Mouse (Mus musculus): Measurements from ENCODE around the gene Triobp. TPM values are rescaled to one million over a fixed set of nuclear protein-coding genes. Genes with fewer than 3 reads are reported as not detected.

The Triobp gene
- polyA plus RNA-seq, 1 experiment from 2014 or later, result 60.1 TPM

- H3K27ac ChIP-seq (ENCODE audit: low read depth, low read length), result no peak overlapping the region
- no peaks in the 10 kb centered on the region for H3K9me3 ChIP-seq (ENCODE audit: control insufficient read depth, low read length)
- H3K9ac ChIP-seq (ENCODE audit: low read length), result no peak overlapping the region
- H3K4me2 ChIP-seq (ENCODE audit: low read depth, low read length, severe bottlenecking), result no peak overlapping the region
- no peak overlapping the region for H3K4me3 ChIP-seq (ENCODE audit: low read depth, low read length)
- no peaks in the 10 kb centered on the region for H3K27me3 ChIP-seq (ENCODE audit: control insufficient read depth, insufficient read depth, low read length)
- DNase-seq (ENCODE audit: low spot score) (no peak), ATAC-seq (replicated peaks; ENCODE audit: low FRiP score) (no peak)
- H3K4me1 ChIP-seq (replicated peaks; ENCODE audit: control insufficient read depth, insufficient read depth, low read length), result no peaks in the 10 kb centered on the region
- WGBS, result 88% methylated on average over 7 of the region's 7 CpGs
- H3K36me3 ChIP-seq (ENCODE audit: control insufficient read depth, insufficient read depth, low read length), result peaks cover 12% of the 10 kb centered on the region
Observed at GRCm38 (mm10) chr15:78992235-78992634, 44.7 kb downstream of the Triobp start.

DNA sequence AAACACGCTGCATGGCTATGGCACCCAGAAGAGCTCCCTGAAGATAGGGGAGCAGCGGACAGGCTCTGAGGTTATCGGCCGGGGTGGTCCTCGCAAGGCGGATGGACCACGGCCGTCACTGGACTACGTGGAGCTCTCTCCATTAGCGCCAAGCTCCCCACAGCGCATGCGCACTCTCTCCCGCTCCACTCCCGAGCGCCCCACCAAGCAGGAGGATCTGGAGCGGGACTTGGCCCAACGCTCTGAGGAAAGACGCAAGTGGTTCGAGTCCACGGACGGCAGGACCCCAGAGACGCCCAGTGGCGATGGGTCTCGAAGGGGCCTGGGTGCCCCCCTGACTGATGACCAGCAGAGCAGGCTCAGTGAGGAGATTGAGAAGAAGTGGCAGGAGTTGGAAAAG, 45.4 kb downstream of the Triobp start:
- ATAC-seq (replicated peaks; ENCODE audit: low FRiP score), result no peak
- Histone ChIP-seq H3K36me3 (ENCODE audit: control insufficient read depth, insufficient read depth, low read length) (peaks cover 12% of the 10 kb centered on the region), H3K27me3 (ENCODE audit: control insufficient read depth, insufficient read depth, low read length) (no peaks in the 10 kb centered on the region), H3K4me3 (ENCODE audit: low read depth, low read length) (no peak overlapping the region), H3K9me3 (ENCODE audit: control insufficient read depth, low read length) (no peaks in the 10 kb centered on the region), H3K9ac (ENCODE audit: low read length) (no peak overlapping the region), H3K4me1 (replicated peaks; ENCODE audit: control insufficient read depth, insufficient read depth, low read length) (no peaks in the 10 kb centered on the region), H3K4me2 (ENCODE audit: low read depth, low read length, severe bottlenecking) (no peak overlapping the region), H3K27ac (ENCODE audit: low read depth, low read length) (no peak overlapping the region)
- no peak for DNase-seq (ENCODE audit: low spot score)
- 95% methylated on average over 24 of the region's 24 CpGs for WGBS

DNA sequence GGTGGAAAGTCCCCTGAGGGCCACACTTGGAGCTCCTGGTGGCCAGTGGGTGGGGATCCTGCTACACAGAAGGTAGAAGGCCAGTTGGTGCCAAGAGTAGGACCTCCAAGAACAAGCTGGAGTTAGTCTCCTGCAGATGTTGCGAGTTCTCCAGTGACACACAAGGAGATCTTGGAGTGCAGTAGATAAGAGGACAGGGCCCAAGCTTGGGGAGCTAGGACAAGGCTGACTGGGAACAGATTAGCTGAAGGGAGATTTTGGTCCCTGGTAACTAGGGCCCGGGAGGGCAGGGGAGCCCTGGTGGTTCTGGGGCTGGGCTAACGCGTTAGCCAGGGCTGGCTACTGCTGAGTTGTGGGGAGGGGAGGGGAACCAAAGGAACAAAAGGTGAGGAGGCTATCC, 48.4 kb downstream of the Triobp start:
- no peak for ATAC-seq (replicated peaks; ENCODE audit: low FRiP score)
- Histone ChIP-seq H3K27ac (ENCODE audit: low read depth, low read length) (no peak overlapping the region), H3K9ac (ENCODE audit: low read length) (no peak overlapping the region), H3K9me3 (ENCODE audit: control insufficient read depth, low read length) (no peaks in the 10 kb centered on the region), H3K27me3 (ENCODE audit: control insufficient read depth, insufficient read depth, low read length) (no peaks in the 10 kb centered on the region), H3K4me2 (ENCODE audit: low read depth, low read length, severe bottlenecking) (no peak overlapping the region), H3K4me3 (ENCODE audit: low read depth, low read length) (no peak overlapping the region), H3K36me3 (ENCODE audit: control insufficient read depth, insufficient read depth, low read length) (peaks cover 9% of the 10 kb centered on the region), H3K4me1 (replicated peaks; ENCODE audit: control insufficient read depth, insufficient read depth, low read length) (no peaks in the 10 kb centered on the region)
- 94% methylated on average over 4 of the region's 4 CpGs for WGBS
- DNase-seq (ENCODE audit: low spot score), result no peak

- no peak for DNase-seq (ENCODE audit: low spot score)
- Histone ChIP-seq H3K9ac (ENCODE audit: low read length) (no peak overlapping the region), H3K4me2 (ENCODE audit: low read depth, low read length, severe bottlenecking) (no peak overlapping the region), H3K27ac (ENCODE audit: low read depth, low read length) (no peak overlapping the region), H3K4me3 (ENCODE audit: low read depth, low read length) (no peak overlapping the region), H3K27me3 (ENCODE audit: control insufficient read depth, insufficient read depth, low read length) (no peaks in the 10 kb centered on the region), H3K9me3 (ENCODE audit: control insufficient read depth, low read length) (no peaks in the 10 kb centered on the region), H3K4me1 (replicated peaks; ENCODE audit: control insufficient read depth, insufficient read depth, low read length) (no peaks in the 10 kb centered on the region), H3K36me3 (ENCODE audit: control insufficient read depth, insufficient read depth, low read length) (peaks cover 9% of the 10 kb centered on the region)
- WGBS, result 86% methylated on average over 3 of the region's 3 CpGs
- ATAC-seq (replicated peaks; ENCODE audit: low FRiP score), result no peak
Observed at GRCm38 (mm10) chr15:78996663-78997062, 49.1 kb downstream of the Triobp start.

GRCm38 (mm10) chr15:78998348-78998747, 50.8 kb downstream of the Triobp start:
- Histone ChIP-seq H3K27ac (ENCODE audit: low read depth, low read length) (no peak overlapping the region), H3K4me1 (replicated peaks; ENCODE audit: control insufficient read depth, insufficient read depth, low read length) (no peaks in the 10 kb centered on the region), H3K36me3 (ENCODE audit: control insufficient read depth, insufficient read depth, low read length) (peaks cover 4% of the 10 kb centered on the region; the same call in 1 of the 2 replicates), H3K9me3 (ENCODE audit: control insufficient read depth, low read length) (no peaks in the 10 kb centered on the region), H3K4me2 (ENCODE audit: low read depth, low read length, severe bottlenecking) (no peak overlapping the region), H3K4me3 (ENCODE audit: low read depth, low read length) (no peak overlapping the region), H3K27me3 (ENCODE audit: control insufficient read depth, insufficient read depth, low read length) (no peaks in the 10 kb centered on the region), H3K9ac (ENCODE audit: low read length) (no peak overlapping the region)
- 74% methylated on average over 8 of the region's 8 CpGs for WGBS
- ATAC-seq (replicated peaks; ENCODE audit: low FRiP score) (no peak), DNase-seq (ENCODE audit: low spot score) (no peak)

DNA sequence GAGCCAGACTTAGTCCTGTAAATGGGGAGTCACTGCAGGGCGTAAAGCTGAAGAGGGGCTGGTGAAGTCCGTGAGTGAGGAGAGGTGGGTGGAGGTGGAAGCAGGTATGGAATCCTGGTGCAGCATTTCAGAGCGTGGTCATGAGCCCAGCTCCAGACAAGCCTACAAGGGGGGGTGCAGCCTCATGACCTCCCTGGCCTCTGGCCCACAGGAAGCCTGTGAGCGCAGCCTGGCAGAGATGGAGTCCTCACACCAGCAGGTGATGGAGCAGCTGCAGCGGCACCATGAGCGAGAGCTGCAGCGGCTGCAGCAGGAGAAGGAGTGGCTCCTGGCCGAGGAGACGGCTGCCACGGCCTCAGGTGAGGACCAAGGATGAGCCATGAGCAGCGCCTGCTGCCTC, 52.1 kb downstream of the Triobp start:
- DNase-seq (ENCODE audit: low spot score) (no peak), ATAC-seq (replicated peaks; ENCODE audit: low FRiP score) (no peak)
- H3K27ac ChIP-seq (ENCODE audit: low read depth, low read length), result no peak overlapping the region
- no peaks in the 10 kb centered on the region for H3K9me3 ChIP-seq (ENCODE audit: control insufficient read depth, low read length)
- H3K4me2 ChIP-seq (ENCODE audit: low read depth, low read length, severe bottlenecking), result no peak overlapping the region
- H3K36me3 ChIP-seq (ENCODE audit: control insufficient read depth, insufficient read depth, low read length), result peaks cover 6% of the 10 kb centered on the region; the same call in 1 of the 2 replicates
- WGBS, result 89% methylated on average over 11 of the region's 11 CpGs
- H3K4me3 ChIP-seq (ENCODE audit: low read depth, low read length), result no peak overlapping the region
- no peak overlapping the region for H3K9ac ChIP-seq (ENCODE audit: low read length)
- no peaks in the 10 kb centered on the region for H3K4me1 ChIP-seq (replicated peaks; ENCODE audit: control insufficient read depth, insufficient read depth, low read length)
- no peaks in the 10 kb centered on the region for H3K27me3 ChIP-seq (ENCODE audit: control insufficient read depth, insufficient read depth, low read length)

DNA sequence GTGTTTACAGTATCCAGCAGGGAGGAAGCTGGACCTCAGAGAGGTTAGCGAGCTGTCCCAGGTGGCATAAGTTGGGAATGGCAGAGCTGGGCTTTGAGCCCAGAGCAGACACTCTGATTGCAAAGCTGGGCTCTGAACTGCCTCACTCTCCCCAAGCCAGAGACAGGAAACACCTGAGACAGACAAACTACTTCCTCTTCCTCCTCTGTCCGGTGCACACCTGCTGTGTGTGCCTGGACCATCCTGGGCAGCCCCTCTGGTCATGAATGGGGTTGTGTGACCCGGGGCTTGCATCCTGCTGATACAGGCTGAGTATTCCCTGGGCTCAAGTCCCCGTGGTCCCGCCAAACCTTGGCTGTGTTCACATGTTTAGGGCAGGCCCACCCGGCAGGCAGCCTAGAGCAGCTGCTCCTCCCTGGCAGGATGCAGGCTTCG, 52.9 kb downstream of the Triobp start:
- H3K27me3 ChIP-seq (ENCODE audit: control insufficient read depth, insufficient read depth, low read length), result no peaks in the 10 kb centered on the region
- no peak overlapping the region for H3K27ac ChIP-seq (ENCODE audit: low read depth, low read length)
- DNase-seq (ENCODE audit: low spot score), result no peak
- no peaks in the 10 kb centered on the region for H3K4me1 ChIP-seq (replicated peaks; ENCODE audit: control insufficient read depth, insufficient read depth, low read length)
- peaks cover 10% of the 10 kb centered on the region; the same call in 1 of the 2 replicates for H3K36me3 ChIP-seq (ENCODE audit: control insufficient read depth, insufficient read depth, low read length)
- no peaks in the 10 kb centered on the region for H3K9me3 ChIP-seq (ENCODE audit: control insufficient read depth, low read length)
- no peak for ATAC-seq (replicated peaks; ENCODE audit: low FRiP score)
- no peak overlapping the region for H3K4me3 ChIP-seq (ENCODE audit: low read depth, low read length)
- no peak overlapping the region for H3K4me2 ChIP-seq (ENCODE audit: low read depth, low read length, severe bottlenecking)
- WGBS, result 90% methylated on average over 7 of the region's 7 CpGs
- H3K9ac ChIP-seq (ENCODE audit: low read length), result no peak overlapping the region

DNA sequence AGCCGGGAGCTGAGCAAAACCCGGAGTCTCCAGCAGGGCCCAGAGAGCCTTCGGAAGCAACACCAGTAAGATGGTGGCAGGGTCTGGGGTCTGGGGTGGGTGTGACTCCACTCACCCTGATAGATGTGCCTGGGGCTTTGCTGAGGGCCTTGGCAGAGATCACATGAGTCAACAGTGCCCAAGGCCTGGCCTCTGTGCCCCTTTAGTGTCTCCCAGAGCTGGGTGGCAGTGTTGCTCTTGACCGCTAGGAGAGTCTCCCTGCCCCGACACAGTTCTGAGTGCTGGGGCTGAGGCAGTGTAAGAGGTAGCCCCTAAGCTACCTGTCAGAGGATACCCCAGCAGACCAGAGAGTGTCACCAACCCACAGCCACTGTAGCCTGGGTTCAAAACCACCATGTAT, 54.0 kb downstream of the Triobp start:
- Histone ChIP-seq H3K36me3 (ENCODE audit: control insufficient read depth, insufficient read depth, low read length) (peaks cover 10% of the 10 kb centered on the region; the same call in 1 of the 2 replicates), H3K9me3 (ENCODE audit: control insufficient read depth, low read length) (no peaks in the 10 kb centered on the region), H3K4me1 (replicated peaks; ENCODE audit: control insufficient read depth, insufficient read depth, low read length) (no peaks in the 10 kb centered on the region), H3K27me3 (ENCODE audit: control insufficient read depth, insufficient read depth, low read length) (no peaks in the 10 kb centered on the region), H3K27ac (ENCODE audit: low read depth, low read length) (no peak overlapping the region), H3K9ac (ENCODE audit: low read length) (no peak overlapping the region), H3K4me2 (ENCODE audit: low read depth, low read length, severe bottlenecking) (no peak overlapping the region), H3K4me3 (ENCODE audit: low read depth, low read length) (no peak overlapping the region)
- no peak for DNase-seq (ENCODE audit: low spot score)
- 85% methylated on average over 5 of the region's 5 CpGs for WGBS
- ATAC-seq (replicated peaks; ENCODE audit: low FRiP score), result no peak

GRCm38 (mm10) chr15:79002036-79002435, 54.5 kb downstream of the Triobp start:
- H3K4me1 ChIP-seq (replicated peaks; ENCODE audit: control insufficient read depth, insufficient read depth, low read length), result no peaks in the 10 kb centered on the region
- WGBS, result 48% methylated on average over 19 of the region's 19 CpGs
- no peaks in the 10 kb centered on the region for H3K27me3 ChIP-seq (ENCODE audit: control insufficient read depth, insufficient read depth, low read length)
- ATAC-seq (replicated peaks; ENCODE audit: low FRiP score) (no peak), DNase-seq (ENCODE audit: low spot score) (no peak)
- H3K27ac ChIP-seq (ENCODE audit: low read depth, low read length), result no peak overlapping the region
- H3K4me2 ChIP-seq (ENCODE audit: low read depth, low read length, severe bottlenecking), result no peak overlapping the region
- no peak overlapping the region for H3K4me3 ChIP-seq (ENCODE audit: low read depth, low read length)
- H3K9ac ChIP-seq (ENCODE audit: low read length), result no peak overlapping the region
- peaks cover 10% of the 10 kb centered on the region; the same call in 1 of the 2 replicates for H3K36me3 ChIP-seq (ENCODE audit: control insufficient read depth, insufficient read depth, low read length)
- no peaks in the 10 kb centered on the region for H3K9me3 ChIP-seq (ENCODE audit: control insufficient read depth, low read length)
